Comparison of ENCODE assay signal across 18 mouse cellular contexts in the genomic region with DNA sequence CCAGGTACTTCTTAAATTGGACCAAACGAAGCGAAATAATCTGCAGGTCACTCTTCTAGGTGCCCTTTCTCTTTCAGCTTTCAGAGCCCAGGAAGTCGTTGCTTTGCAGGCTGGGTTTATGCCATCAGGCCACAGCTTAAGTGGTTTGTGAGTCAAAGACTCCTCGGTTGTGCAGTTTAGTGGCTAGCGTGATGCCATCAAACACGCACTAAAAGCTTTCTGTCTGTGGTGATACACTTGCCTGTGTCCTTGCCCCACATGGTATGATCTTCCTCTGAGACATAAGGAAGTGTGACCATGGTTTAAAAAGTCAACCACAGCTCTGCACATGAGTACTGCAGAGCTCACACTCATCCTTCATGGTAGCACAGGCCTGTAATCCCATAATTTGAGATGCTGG.
"Had no signal": no experiment of that assay in that cellular context is flagged by ENCODE, and none has a peak within 500 bp of the region (broad histone marks: within the 10 kb centered on the region; RNA-seq: fewer than 3 reads in every experiment).

No protein-coding gene starts in this region.

- H3K27ac ChIP-seq: liver, embryonic 13.5 days; liver, embryonic 15.5 days; lung, embryonic 15.5 days; midbrain, embryonic 10.5 days had no signal

- DNase-seq: liver, embryonic 13.5 days; liver, postnatal 0 days; lung, adult 2 months; lung, postnatal 14 days; lung, postnatal 4 days; midbrain, embryonic 14.5 days; right cerebral cortex, postnatal 14 days; spleen, adult 18-20 months; thymus, adult 18-20 months; thymus, postnatal 14 days; thymus, postnatal 36 days had no signal

- H3K4me2 ChIP-seq: liver, embryonic 11.5 days; liver, embryonic 13.5 days; liver, embryonic 15.5 days; lung, embryonic 15.5 days had no signal

- H3K36me3 ChIP-seq: lung, embryonic 15.5 days had no signal

- H3K4me3 ChIP-seq: liver, embryonic 13.5 days; liver, embryonic 15.5 days; lung, embryonic 15.5 days; midbrain, embryonic 10.5 days; myocyte had no signal

- ATAC-seq: liver, postnatal 0 days; lung, postnatal 0 days; midbrain, embryonic 16.5 days had no signal

- H3K9me3 ChIP-seq: liver, embryonic 13.5 days; liver, embryonic 15.5 days; lung, embryonic 15.5 days; midbrain, embryonic 10.5 days had no signal

- H3K9ac ChIP-seq: liver, embryonic 13.5 days; liver, embryonic 15.5 days; liver, postnatal 0 days; lung, embryonic 15.5 days had no signal

- H3K27me3 ChIP-seq: liver, embryonic 13.5 days; liver, embryonic 15.5 days; lung, embryonic 15.5 days had no signal
